Mouse (Mus musculus) bone marrow, adult 2 months (tissue): Measurements from ENCODE around the gene Tmco1.
A peak's percentile ranks its signal among the peaks of the same experiment; 100 is the strongest.

Experiments
- CTCF ChIP-seq: fragments of 200-500 bp; IDR thresholded peaks from 2 replicates; pipeline ENCODE4 v1.5.1; 2011; ENCODE audit warnings: low read length, control low read depth; ENCODE audit not compliant: control insufficient read depth, insufficient read depth
- POLR2A ChIP-seq: fragments of 200-500 bp; IDR thresholded peaks from 2 replicates; pipeline ENCODE4 v1.6.1; 2011; ENCODE audit warnings: low read depth, mild to moderate bottlenecking, control low read depth, low read length, borderline replicate concordance; ENCODE audit not compliant: control insufficient read depth

GRCm38 (mm10) chr1:167369905-167370304 is 61.7 kb downstream of the Tmco1 start:
- TF ChIP-seq CTCF = peak; percentile 100
- TF ChIP-seq POLR2A = no peak
